Mouse (Mus musculus): ENCODE results near the gene Rsph4a. TPM values are rescaled to one million over a fixed set of nuclear protein-coding genes. Genes with fewer than 3 reads are reported as not detected.
"Not testable (repeated sequence)": the region's sequence is repeated elsewhere in the genome, so short reads cannot be mapped to it uniquely, and the experiment has no call there.

Gene Rsph4a
- polyA plus RNA-seq (2012; rRNA removed), result 0.46 and 0.97 TPM in 2 replicates

GRCm38 (mm10) chr10:33904530-33905481 lies at the start of gene Rsph4a:
Gene Rsph4a (plus strand): TSS chr10:33905111.
- Histone ChIP-seq H3K4me3 (replicated peaks; ENCODE audit: insufficient read depth, low read depth, low read length) (peak within 1 kb of the TSS; percentile 29), H3K4me1 (ENCODE audit: control insufficient read depth, insufficient read depth, low read length) (no peaks in the 10 kb centered on the region), H3K27ac (ENCODE audit: insufficient read depth, low read length) (no peak within 1 kb of the TSS), H3K27me3 (ENCODE audit: control insufficient read depth, insufficient read depth, low read length) (no peaks in the 10 kb centered on the region)
- TF ChIP-seq POLR2A (IDR thresholded peaks at IDR 0.05; ENCODE audit: borderline replicate concordance, insufficient read depth, low read length), result no peak
- no peak for TF ChIP-seq CTCF (IDR thresholded peaks at IDR 0.05; ENCODE audit: borderline replicate concordance, insufficient read depth, low read depth, low read length)
- 7% methylated on average over 17 of the region's 17 CpGs for WGBS
- DNase-seq, result peak in 1 of 2 experiments; percentile 5

GRCm38 (mm10) chr10:33857421-33857820 lies 47.5 kb upstream of the Rsph4a start, which contains the start of gene Sult3a1:
Gene Sult3a1 (plus strand): TSS chr10:33857721.
- H3K4me3 ChIP-seq (replicated peaks; ENCODE audit: insufficient read depth, low read depth, low read length), result no peak within 1 kb of the TSS
- no peaks in the 10 kb centered on the region for H3K4me1 ChIP-seq (ENCODE audit: control insufficient read depth, insufficient read depth, low read length)
- no peaks in the 10 kb centered on the region for H3K27me3 ChIP-seq (ENCODE audit: control insufficient read depth, insufficient read depth, low read length)
- TF ChIP-seq POLR2A (IDR thresholded peaks at IDR 0.05; ENCODE audit: borderline replicate concordance, insufficient read depth, low read length), result no peak
- TF ChIP-seq CTCF (IDR thresholded peaks at IDR 0.05; ENCODE audit: borderline replicate concordance, insufficient read depth, low read depth, low read length), result no peak
- no peak for DNase-seq
- no peak within 1 kb of the TSS for H3K27ac ChIP-seq (ENCODE audit: insufficient read depth, low read length)

GRCm38 (mm10) chr10:33865994-33866393 lies 38.9 kb upstream of the Rsph4a start:
- TF ChIP-seq POLR2A (IDR thresholded peaks at IDR 0.05; ENCODE audit: borderline replicate concordance, insufficient read depth, low read length), result no peak
- no peak for TF ChIP-seq CTCF (IDR thresholded peaks at IDR 0.05; ENCODE audit: borderline replicate concordance, insufficient read depth, low read depth, low read length)
- H3K27me3 ChIP-seq (ENCODE audit: control insufficient read depth, insufficient read depth, low read length), result no peaks in the 10 kb centered on the region
- no peak overlapping the region for H3K4me3 ChIP-seq (replicated peaks; ENCODE audit: insufficient read depth, low read depth, low read length)
- 77% methylated on average over 2 of the region's 2 CpGs for WGBS
- no peaks in the 10 kb centered on the region for H3K4me1 ChIP-seq (ENCODE audit: control insufficient read depth, insufficient read depth, low read length)
- no peak for DNase-seq
- H3K27ac ChIP-seq (ENCODE audit: insufficient read depth, low read length), result no peak overlapping the region

GRCm38 (mm10) chr10:33870441-33870840 lies 34.5 kb upstream of the Rsph4a start:
- 10% methylated on average over 1 of the region's 1 CpGs for WGBS
- Histone ChIP-seq H3K27me3 (ENCODE audit: control insufficient read depth, insufficient read depth, low read length) (no peaks in the 10 kb centered on the region), H3K27ac (ENCODE audit: insufficient read depth, low read length) (no peak overlapping the region), H3K4me1 (ENCODE audit: control insufficient read depth, insufficient read depth, low read length) (no peaks in the 10 kb centered on the region), H3K4me3 (replicated peaks; ENCODE audit: insufficient read depth, low read depth, low read length) (no peak overlapping the region)
- no peak for TF ChIP-seq CTCF (IDR thresholded peaks at IDR 0.05; ENCODE audit: borderline replicate concordance, insufficient read depth, low read depth, low read length)
- no peak for TF ChIP-seq POLR2A (IDR thresholded peaks at IDR 0.05; ENCODE audit: borderline replicate concordance, insufficient read depth, low read length)
- DNase-seq, result no peak

GRCm38 (mm10) chr10:33872672-33873398 lies 32.1 kb upstream of the Rsph4a start:
- WGBS, result 82% methylated on average over 2 of the region's 2 CpGs
- H3K27me3 ChIP-seq (ENCODE audit: control insufficient read depth, insufficient read depth, low read length), result no peaks in the 10 kb centered on the region
- no peak for DNase-seq
- no peak overlapping the region for H3K4me3 ChIP-seq (replicated peaks; ENCODE audit: insufficient read depth, low read depth, low read length)
- H3K27ac ChIP-seq (ENCODE audit: insufficient read depth, low read length), result no peak overlapping the region
- TF ChIP-seq POLR2A (IDR thresholded peaks at IDR 0.05; ENCODE audit: borderline replicate concordance, insufficient read depth, low read length), result no peak
- no peak for TF ChIP-seq CTCF (IDR thresholded peaks at IDR 0.05; ENCODE audit: borderline replicate concordance, insufficient read depth, low read depth, low read length)
- no peaks in the 10 kb centered on the region for H3K4me1 ChIP-seq (ENCODE audit: control insufficient read depth, insufficient read depth, low read length)

- 83% methylated on average over 2 of the region's 2 CpGs for WGBS
- not testable (repeated sequence) for DNase-seq; H3K27me3 ChIP-seq (ENCODE audit: control insufficient read depth, insufficient read depth, low read length)
These were observed 22.5 kb upstream of the Rsph4a start for GRCm38 (mm10) chr10:33882411-33882810.

GRCm38 (mm10) chr10:33901520-33901919 lies 3.4 kb upstream of the Rsph4a start:
- H3K4me1 ChIP-seq (ENCODE audit: control insufficient read depth, insufficient read depth, low read length); H3K27ac ChIP-seq (ENCODE audit: insufficient read depth, low read length); DNase-seq; H3K27me3 ChIP-seq (ENCODE audit: control insufficient read depth, insufficient read depth, low read length); H3K4me3 ChIP-seq (replicated peaks; ENCODE audit: insufficient read depth, low read depth, low read length): not testable (repeated sequence)
- WGBS, result 63% methylated on average over 1 of the region's 1 CpGs

More at GRCm38 (mm10) chr10:33882411-33882810, 22.5 kb upstream of the Rsph4a start:
- not testable (repeated sequence) for H3K4me3 ChIP-seq (replicated peaks; ENCODE audit: insufficient read depth, low read depth, low read length); H3K27ac ChIP-seq (ENCODE audit: insufficient read depth, low read length); H3K4me1 ChIP-seq (ENCODE audit: control insufficient read depth, insufficient read depth, low read length)

GRCm38 (mm10) chr10:33905489-33905888 lies 578 bp downstream of the Rsph4a start:
- Histone ChIP-seq H3K4me3 (replicated peaks; ENCODE audit: insufficient read depth, low read depth, low read length) (no peak overlapping the region), H3K27ac (ENCODE audit: insufficient read depth, low read length) (no peak overlapping the region), H3K4me1 (ENCODE audit: control insufficient read depth, insufficient read depth, low read length) (no peaks in the 10 kb centered on the region), H3K27me3 (ENCODE audit: control insufficient read depth, insufficient read depth, low read length) (no peaks in the 10 kb centered on the region)
- DNase-seq, result no peak
- TF ChIP-seq POLR2A (IDR thresholded peaks at IDR 0.05; ENCODE audit: borderline replicate concordance, insufficient read depth, low read length), result no peak
- no peak for TF ChIP-seq CTCF (IDR thresholded peaks at IDR 0.05; ENCODE audit: borderline replicate concordance, insufficient read depth, low read depth, low read length)
- WGBS, result 4% methylated on average over 6 of the region's 6 CpGs

Measured in cerebellum, adult 2 months (tissue).